Mouse (Mus musculus): ENCODE measurements around the gene Acaca.
A peak's percentile ranks its signal among the peaks of the same experiment; 100 is the strongest.

The Acaca gene

GRCm38 (mm10) chr11:84156535-84157262, 27.2 kb downstream of the Acaca start:
- DNase-seq = no peak

- DNase-seq = no peak
Measured at GRCm38 (mm10) chr11:84164123-84164522, 34.7 kb downstream of the Acaca start.

GRCm38 (mm10) chr11:84164561-84164960, 35.1 kb downstream of the Acaca start:
- no peak for DNase-seq

- DNase-seq = no peak
Measured at GRCm38 (mm10) chr11:84167046-84167526, 37.6 kb downstream of the Acaca start, which contains the start of gene Gm11437. Gm11437 (minus strand) TSS chr11:84167476.

GRCm38 (mm10) chr11:84168701-84169288, 39.3 kb downstream of the Acaca start:
- DNase-seq = peak; percentile 5

GRCm38 (mm10) chr11:84172539-84173435, 43.3 kb downstream of the Acaca start:
- DNase-seq = no peak

- no peak for DNase-seq
Measured at GRCm38 (mm10) chr11:84178571-84178970, 49.1 kb downstream of the Acaca start.

GRCm38 (mm10) chr11:84179226-84179953, 49.9 kb downstream of the Acaca start:
- DNase-seq = peak; percentile 91

- peak; percentile 62 for DNase-seq
Measured at GRCm38 (mm10) chr11:84179954-84180598, 50.6 kb downstream of the Acaca start.

- no peak for DNase-seq
Measured at GRCm38 (mm10) chr11:84181286-84181685, 51.8 kb downstream of the Acaca start.

GRCm38 (mm10) chr11:84188530-84188929, 59.1 kb downstream of the Acaca start:
- no peak for DNase-seq

GRCm38 (mm10) chr11:84190581-84191233, 61.2 kb downstream of the Acaca start:
- DNase-seq = no peak

- DNase-seq = no peak
Measured at GRCm38 (mm10) chr11:84193249-84193648, 63.8 kb downstream of the Acaca start.

GRCm38 (mm10) chr11:84194751-84195150, 65.3 kb downstream of the Acaca start:
- DNase-seq = no peak

- DNase-seq = no peak
Measured at GRCm38 (mm10) chr11:84197607-84198402, 68.3 kb downstream of the Acaca start.

- no peak for DNase-seq
Measured at GRCm38 (mm10) chr11:84205776-84206175, 76.3 kb downstream of the Acaca start.

- no peak for DNase-seq
Measured at GRCm38 (mm10) chr11:84210876-84211275, 81.4 kb downstream of the Acaca start.

GRCm38 (mm10) chr11:84218951-84219350, 89.5 kb downstream of the Acaca start:
- no peak for DNase-seq

- DNase-seq = peak; percentile 36
Measured at GRCm38 (mm10) chr11:84243562-84243961, 114.1 kb downstream of the Acaca start.

GRCm38 (mm10) chr11:84247370-84247769, 117.9 kb downstream of the Acaca start:
- DNase-seq = no peak

GRCm38 (mm10) chr11:84251170-84251569, 121.7 kb downstream of the Acaca start:
- no peak for DNase-seq

Measured in right cerebral cortex, postnatal 4 days (tissue).